Mouse (Mus musculus): Measurements from ENCODE around the gene Thbs2.

Thbs2 gene

GRCm38 (mm10) chr17:14696281-14696795 lies 2.3 kb upstream of the Thbs2 start:
- DNase-seq (ENCODE audit: extremely low spot score) = no peak

DNA sequence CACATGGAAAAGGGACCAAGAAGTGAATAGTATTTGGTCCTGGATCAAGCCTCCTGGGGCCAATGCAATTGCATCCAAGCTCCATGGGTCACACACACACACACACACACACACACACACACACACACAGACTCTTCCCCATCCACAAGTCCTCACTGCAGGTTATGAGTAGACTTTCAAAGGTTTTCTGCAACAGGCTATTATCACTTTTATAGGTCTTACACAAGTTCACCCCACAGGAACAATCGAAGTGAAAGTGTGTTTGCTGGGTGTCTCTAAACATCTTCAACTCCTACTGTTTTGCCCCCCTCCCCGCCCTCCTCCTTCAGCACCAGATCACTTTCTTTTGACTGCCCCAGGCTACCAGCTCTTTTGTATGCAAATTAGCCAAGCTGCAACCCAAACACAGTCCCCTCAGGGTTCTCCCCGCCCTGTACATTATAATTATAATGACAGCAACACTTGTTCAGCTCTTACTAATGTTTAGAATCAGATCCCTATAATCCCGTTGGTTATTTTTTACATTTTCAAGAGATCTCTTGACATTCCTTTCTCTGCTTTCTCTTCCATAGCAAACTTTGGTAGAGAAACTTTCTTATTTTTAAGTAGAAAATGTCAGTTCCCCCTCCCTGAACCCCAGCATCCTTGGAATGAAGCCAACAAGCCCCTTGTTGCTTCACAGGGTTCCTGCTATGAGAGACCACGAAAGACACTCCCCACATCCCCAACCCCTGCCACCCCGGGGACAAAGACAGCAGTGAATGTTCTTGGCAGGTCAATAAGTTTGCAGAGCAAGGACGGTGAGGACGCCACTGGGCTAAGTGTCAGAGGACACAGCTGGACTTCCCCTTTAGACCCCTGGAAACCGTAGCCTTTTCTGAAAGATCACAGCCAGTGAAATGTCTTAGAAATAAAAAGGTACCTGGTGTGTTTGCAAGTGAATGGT lies 714 bp downstream of the Thbs2 start:
- DNase-seq (ENCODE audit: extremely low spot score) = peak; percentile 8

GRCm38 (mm10) chr17:14691901-14692300 lies 2.1 kb downstream of the Thbs2 start:
- no peak for DNase-seq (ENCODE audit: extremely low spot score)

- no peak for DNase-seq (ENCODE audit: extremely low spot score)
Observed at GRCm38 (mm10) chr17:14691197-14691596, 2.8 kb downstream of the Thbs2 start.

GRCm38 (mm10) chr17:14682836-14683235 lies 11.2 kb downstream of the Thbs2 start:
- no peak for DNase-seq (ENCODE audit: extremely low spot score)

- no peak for DNase-seq (ENCODE audit: extremely low spot score)
Observed at GRCm38 (mm10) chr17:14681047-14681446, 13.0 kb downstream of the Thbs2 start.

DNA sequence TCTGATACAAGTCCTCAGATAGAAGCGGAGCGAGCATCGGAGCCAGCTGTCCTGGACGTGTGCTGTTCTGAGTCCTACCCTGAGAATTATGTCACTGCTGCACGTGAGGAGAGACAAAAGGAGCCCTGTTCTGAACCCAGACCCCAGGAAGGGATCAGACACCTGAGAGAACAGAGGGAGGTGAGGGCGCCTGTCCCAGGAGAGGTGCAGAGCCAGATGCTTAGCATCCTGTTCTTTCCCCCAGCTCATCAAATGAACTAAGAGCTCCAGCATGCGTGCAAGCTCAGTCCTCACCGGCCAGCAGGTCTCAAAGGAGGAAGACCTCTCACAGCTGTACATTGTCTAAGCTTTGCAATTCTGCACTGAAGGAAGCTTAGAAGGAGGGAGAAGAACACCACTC lies 16.8 kb downstream of the Thbs2 start:
- DNase-seq (ENCODE audit: extremely low spot score) = no peak

- DNase-seq (ENCODE audit: extremely low spot score) = no peak
Observed at GRCm38 (mm10) chr17:14675517-14675916, 18.5 kb downstream of the Thbs2 start.

DNA sequence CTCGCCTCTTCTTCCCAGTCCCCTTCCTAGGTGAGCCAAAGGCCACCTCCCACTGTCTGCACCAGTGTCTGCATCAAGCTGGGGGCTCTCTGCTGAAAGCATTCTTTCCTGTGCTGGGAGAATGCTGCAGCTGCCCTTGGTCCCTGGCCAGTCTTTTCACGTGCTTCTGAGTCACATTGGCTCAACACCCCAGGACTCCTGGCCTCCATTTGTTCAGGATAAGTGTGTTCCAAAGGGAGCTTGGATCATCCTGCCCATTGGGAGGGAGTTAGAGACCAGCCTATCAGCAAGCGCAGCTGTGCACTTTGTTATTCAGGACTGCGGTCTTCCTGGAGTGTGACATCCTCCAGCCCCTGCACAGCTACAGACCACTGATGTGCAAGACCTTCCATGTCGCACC lies 21.6 kb downstream of the Thbs2 start:
- DNase-seq (ENCODE audit: extremely low spot score) = no peak

DNA sequence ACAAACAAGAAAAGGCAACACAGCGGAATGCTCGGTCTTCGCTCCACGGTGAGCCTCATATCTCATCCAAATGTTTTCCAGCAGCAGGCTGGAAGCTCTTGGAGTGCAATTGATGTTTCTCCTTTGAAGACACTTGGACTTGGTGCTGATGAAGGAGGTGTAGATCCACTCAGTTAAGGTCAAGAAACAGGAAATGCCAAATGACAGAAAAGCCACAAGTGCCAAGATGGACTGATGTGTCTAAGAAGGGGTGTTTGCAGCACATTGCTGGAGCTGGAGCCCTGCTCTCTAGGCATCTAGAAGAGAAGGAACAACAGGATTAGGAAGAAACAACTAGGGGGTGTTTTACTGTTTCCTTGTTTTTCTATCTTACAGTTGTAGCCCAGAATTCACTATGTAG lies 26.8 kb downstream of the Thbs2 start:
- DNase-seq (ENCODE audit: extremely low spot score) = no peak

GRCm38 (mm10) chr17:14666451-14666850 lies 27.6 kb downstream of the Thbs2 start:
- DNase-seq (ENCODE audit: extremely low spot score) = no peak

DNA sequence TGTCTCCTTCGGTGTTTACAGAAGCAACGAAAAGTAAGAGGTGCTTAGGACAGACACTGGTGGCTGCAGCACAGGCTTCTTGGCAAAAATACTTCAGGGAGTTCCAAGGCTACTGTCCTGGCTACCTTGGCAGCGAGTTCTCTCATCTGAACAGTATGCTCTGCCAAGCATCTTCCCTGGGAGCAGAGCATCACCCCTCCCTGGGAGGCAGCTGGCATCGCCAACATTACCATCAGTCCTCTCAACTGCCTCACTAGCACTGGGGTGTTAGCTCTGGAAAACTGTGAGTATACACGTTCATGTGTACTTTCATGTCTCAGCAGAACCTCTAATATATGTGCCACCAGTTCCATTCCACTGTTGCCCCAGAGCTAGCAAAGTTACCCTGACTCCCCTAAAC lies 30.7 kb downstream of the Thbs2 start:
- no peak for DNase-seq (ENCODE audit: extremely low spot score)

DNA sequence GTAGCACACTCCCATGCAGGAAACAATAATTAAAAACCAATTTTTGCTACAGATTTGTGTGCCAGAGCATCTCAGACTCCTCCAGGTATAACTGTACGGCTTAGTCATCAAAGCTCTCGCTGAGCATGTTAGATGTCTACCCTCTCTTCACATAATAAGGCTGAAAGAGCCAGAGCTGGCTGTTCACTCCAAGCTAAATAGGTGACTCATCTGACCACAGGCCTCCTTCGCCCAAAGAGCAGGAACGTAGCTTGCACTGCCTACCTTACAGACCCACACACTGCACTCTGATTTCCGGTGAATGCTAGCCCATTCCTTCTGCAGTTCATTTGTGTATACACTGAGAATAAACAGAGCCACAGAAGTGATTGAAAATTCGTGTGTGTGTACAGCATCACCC lies 31.6 kb downstream of the Thbs2 start:
- DNase-seq (ENCODE audit: extremely low spot score) = no peak

DNA sequence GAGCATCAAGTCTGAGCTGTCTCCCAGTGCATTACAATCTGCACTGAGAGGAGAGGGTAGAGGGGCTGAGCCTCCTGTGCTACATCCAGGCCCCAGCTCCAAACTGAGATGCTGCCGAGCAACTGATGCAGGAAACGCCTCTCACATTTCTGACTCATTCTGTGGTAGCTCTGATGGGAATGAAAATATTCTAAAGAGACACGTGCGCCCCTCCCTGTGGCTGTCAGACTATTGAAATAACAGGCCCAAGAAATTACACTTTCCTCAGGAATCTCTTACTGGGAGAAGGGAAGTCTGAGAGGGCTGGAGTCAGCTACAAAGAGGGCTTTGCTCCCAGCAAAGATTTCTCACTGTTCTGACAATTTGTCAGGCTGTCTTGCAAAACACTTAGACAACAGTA lies 34.3 kb downstream of the Thbs2 start:
- no peak for DNase-seq (ENCODE audit: extremely low spot score)

DNA sequence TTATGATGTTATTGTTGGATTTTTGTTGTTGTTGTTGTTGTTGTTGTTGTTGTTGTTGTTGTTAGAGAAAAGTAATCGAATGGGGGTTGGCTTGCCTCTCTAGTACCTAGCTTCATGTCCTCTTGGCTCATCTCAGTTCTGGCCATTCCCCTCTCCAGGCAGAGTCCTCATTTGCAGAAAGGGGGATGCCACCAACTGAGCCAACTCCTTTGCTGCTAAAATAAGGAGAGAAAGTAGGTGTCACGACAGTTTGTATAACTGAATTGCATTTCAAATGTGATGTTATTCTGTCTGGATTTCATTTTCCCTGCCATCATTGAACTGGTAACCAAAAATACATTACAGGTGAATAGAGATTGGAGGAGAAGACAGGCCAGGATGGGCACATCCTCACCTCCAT lies 35.9 kb downstream of the Thbs2 start:
- DNase-seq (ENCODE audit: extremely low spot score) = no peak

DNA sequence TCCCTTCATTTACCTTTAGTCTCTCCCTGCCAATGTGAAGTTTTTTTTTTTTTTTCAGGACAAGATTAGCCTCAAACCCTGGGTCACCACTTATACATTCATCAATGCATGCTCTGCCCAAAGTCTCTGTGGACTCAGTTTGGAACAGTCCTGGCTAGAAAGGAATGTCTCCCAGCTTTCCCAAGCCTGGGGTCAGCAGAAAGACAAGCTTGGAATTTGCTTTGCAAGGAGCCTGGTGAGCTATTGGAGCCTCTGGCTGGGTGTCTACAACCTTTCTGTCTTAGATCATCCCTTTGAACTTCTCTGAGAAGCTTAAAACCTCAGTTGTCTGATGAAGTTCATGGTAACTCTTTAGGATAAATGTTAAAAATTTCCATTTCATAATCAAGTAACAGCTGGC lies 36.9 kb downstream of the Thbs2 start:
- DNase-seq (ENCODE audit: extremely low spot score) = no peak

- DNase-seq (ENCODE audit: extremely low spot score) = no peak
Observed at GRCm38 (mm10) chr17:14654981-14655380, 39.1 kb downstream of the Thbs2 start.

DNA sequence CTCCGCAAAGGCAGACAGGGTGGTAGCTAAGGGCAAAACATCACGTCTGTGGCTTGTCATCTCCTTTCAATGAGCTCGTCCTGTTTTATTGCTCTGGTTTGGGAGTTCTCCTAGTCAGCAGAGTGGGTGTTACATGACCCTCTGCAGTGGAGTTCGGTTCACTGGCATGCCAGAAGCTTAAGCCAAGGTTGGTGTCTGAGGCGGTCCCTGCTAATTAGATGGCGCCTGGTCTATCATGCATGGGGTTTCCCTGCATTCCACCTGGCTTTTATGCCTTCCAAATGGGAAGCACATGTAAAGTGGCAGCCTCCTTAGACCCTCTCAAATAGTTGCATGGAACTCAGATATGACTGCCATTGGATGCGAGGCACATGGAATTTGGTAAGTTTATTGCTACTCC lies 42.0 kb downstream of the Thbs2 start:
- no peak for DNase-seq (ENCODE audit: extremely low spot score)

DNA sequence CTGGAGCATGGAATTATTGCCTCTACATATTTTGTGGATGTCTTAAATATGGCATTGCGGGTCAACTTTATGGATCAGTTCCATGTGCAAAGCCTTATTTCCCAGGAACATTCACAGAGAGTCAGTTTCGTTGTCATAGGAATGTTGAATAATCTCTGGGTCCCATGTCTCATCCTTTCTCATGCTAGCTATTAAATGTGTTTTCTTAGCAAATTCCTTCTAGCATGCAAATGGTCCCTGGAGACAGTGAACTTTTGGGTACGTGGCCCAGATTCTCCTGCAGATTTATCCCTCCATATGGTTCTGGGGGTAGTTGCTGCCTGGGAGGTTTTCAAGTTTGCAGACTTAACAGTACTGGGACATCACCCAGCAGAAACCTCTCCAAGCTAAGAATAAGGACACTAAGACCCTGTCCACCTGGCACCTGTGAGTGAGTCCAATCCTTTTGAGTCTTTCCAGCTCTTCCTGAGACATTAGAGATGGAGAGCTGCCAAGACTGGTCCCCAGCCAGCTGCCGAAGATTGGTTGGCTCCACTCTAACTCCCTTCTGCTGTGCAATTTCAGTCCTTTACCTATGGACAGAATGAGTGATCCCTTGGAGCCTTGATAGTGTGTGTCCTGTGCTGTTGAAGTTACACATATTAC lies 45.9 kb downstream of the Thbs2 start:
- no peak for DNase-seq (ENCODE audit: extremely low spot score)

- no peak for DNase-seq (ENCODE audit: extremely low spot score)
Observed at GRCm38 (mm10) chr17:14643996-14644395, 50.0 kb downstream of the Thbs2 start.

DNA sequence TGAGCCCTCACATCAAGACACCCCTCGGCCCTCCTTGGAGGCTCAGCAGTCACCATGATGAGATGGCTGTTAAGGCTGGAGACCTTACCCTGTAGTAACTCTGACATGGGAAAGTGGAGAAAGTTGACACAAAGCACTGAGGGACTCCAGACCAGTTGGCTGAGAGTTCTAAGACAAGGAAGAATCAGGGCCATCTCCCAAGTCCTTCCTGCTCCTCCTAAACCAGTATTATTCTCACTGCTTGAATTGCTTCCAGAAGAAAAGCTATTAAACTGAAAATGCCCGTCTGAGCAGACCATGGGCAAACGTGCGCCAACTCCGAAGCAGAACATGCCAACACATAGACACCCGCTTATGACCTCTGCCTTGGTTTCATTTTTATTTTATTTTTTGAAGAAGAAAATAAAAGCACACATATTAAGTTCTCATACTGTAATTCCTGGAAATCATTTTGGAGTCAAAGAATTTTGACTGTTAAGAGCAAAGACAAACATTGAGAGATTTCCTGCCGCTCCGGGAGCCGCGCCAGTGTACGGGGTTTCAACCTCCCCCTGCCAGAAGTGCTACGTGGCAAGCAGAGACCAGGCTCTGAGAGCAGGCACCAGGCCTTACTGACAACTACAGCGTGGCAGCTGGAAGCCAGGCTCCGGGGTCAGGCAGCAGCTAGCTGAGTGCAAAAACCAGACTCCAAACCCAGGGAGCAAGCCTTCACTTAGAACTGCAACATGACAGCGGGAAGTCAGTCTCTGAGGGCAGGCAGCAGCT lies 53.5 kb downstream of the Thbs2 start:
- DNase-seq (ENCODE audit: extremely low spot score) = no peak
